Mouse (Mus musculus) ES-E14 (cell line): ENCODE data around the gene AC124502.3.

Source experiments
- CHD2 ChIP-seq: IDR thresholded peaks from 2 replicates; pipeline ENCODE4 v1.6.1; 2014; ENCODE audit warnings: mild to moderate bottlenecking, low read depth, low read length, inconsistent platforms
- HCFC1 ChIP-seq: IDR thresholded peaks from 2 replicates; pipeline ENCODE4 v1.6.1; 2012; ENCODE audit warnings: low read length, inconsistent platforms, borderline replicate concordance; ENCODE audit not compliant: insufficient read depth
- MAFK ChIP-seq: IDR thresholded peaks from 2 replicates; pipeline ENCODE4 v1.6.1; 2014; ENCODE audit warnings: mild to moderate bottlenecking, low read depth, low read length, inconsistent platforms; ENCODE audit not compliant: insufficient read depth
- ZC3H11A ChIP-seq: IDR thresholded peaks from 2 replicates; pipeline ENCODE4 v1.6.1; 2012; ENCODE audit warnings: low read depth, mild to moderate bottlenecking, inconsistent platforms, low read length, borderline replicate concordance
- ZNF384 ChIP-seq: IDR thresholded peaks from 2 replicates; pipeline ENCODE4 v1.6.1; 2012; ENCODE audit warnings: low read depth, low read length, inconsistent platforms

DNA sequence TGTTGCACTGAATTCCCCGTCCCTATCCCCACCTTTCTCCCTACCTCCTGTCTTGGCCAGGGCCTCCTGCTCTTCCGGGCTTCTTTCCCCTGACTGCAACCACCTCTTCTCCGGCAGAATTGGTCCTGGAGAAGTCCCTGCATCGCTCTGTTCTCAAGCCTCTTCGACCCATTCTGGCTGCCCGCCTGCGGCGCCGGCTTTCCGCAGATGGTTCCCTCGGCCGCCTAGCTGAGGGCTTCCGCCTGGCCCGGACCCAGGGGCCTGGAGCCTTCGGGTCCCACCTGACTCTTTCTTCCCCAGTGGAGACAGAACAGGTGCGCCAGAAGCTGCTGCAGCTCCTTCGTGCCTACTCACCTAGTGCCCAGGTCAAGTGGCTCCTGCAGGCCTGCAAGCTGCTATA lies 14.2 kb downstream of the AC124502.3 start:
- TF ChIP-seq CHD2 (no peak), MAFK (no peak), HCFC1 (no peak), ZNF384 (no peak), ZC3H11A (no peak)
